Mouse (Mus musculus) liver, embryonic 14.5 days (tissue): Measurements from ENCODE around the gene Stk11ip.

Experiments used
- CTCF ChIP-seq: IDR thresholded peaks from 2 replicates; pipeline ENCODE4 v1.5.1; 2016; ENCODE audit warnings: antibody characterized with exemption, low read depth, control low read depth
- EP300 ChIP-seq: IDR thresholded peaks from 2 replicates; pipeline ENCODE4 v1.6.1; 2016; ENCODE audit warnings: antibody characterized with exemption, low read depth

DNA sequence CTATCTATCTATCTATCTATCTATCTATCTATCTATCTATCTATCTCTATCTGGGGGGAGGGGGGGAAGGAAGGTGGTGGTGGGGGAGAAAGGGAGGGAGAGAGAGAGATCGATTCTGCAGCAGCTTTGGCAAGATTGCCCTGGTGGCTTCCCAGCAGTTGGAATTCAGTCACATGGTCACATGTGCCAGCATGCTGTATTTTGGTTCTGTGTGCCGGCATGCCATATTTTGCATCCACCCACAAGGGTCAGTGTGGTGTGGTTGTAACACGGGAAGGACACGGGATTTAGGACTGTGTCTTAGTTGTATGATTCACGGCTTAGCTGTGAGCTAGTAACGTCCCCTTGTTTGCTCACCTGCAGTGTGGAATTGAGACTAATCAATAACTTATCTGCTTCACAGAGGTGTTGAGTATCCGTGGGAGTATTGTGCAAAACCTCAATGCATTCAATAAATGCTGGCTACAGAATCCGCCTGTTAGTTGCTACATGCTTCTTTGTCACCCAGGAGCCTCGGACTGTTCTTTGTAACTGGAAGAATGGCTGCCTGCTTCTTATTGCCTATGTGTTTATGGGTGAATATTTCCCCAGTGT lies 17.4 kb downstream of the Stk11ip start:
- TF ChIP-seq CTCF (no peak), EP300 (no peak)
